Mouse (Mus musculus): ENCODE results near the gene Drap1. TPM values are rescaled to one million over a fixed set of nuclear protein-coding genes. Genes with fewer than 3 reads are reported as not detected.

Gene Drap1
- polyA plus RNA-seq (2012; rRNA removed) (163 and 236 TPM in 2 replicates), polyA plus RNA-seq (2014; fragmentation: Nextera tagmentation; extraction: Ambion mirVana) (219 and 233 TPM in 2 replicates)

DNA sequence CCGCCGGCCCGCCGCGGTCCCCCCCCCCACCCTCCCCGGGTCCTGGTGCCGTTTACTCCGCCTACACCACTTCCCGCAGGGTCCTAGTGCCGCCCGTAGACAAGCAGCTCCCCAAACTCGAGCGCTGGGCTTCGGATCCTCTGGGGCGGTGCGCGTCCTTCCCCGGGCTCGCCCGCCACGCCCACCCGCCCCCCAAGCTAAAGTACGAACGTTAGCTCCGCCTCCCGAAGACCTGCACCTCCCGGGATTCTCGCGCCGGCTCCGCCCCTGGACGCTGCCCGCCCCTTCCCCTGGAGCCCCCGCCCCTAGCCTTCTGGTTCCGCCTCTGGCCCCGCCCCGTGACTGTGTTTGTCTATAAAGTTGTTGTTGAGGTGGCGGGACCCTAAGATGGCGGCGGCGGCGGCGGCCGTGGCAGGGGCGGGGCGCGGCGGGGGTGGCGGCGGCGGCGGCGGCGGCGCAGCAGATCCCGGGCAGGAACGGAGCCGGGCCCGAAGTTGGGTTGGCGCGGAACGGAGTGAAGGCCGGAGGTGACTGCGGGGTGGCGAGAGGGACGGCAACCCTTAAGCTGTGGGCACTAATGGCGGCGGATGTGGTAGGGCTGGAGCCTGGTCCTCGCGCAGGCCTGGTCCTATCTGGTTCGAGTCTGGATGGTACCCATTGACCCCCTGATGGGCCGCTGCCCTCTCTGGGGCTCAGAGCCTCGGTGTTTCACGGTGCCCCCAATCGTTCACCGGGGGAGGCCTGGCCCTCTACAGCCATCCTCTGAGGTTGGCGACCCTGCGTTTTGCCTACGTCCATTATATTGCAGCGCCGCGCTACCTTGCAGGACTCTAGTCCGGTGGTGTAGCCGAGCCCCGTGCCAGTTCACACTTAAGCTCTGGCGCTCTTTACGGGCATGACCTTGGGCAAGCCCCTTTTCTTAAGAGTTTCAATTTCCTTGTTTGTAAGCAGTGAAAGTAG lies at the start of gene Drap1, which contains the start of gene AI837181:
TSS of gene Drap1 (minus strand) at position 198 of the 960 bp plus-strand sequence.
TSS of gene AI837181 (plus strand) at position 363 of the 960 bp plus-strand sequence.
- Histone ChIP-seq H3K27me3 (ENCODE audit: control insufficient read depth, insufficient read depth, low read length) (no peaks in the 10 kb centered on the region), H3K27ac (replicated peaks; ENCODE audit: low read depth, low read length) (peak within 1 kb of the TSS; percentile 86), H3K9ac (ENCODE audit: low read depth, low read length, severe bottlenecking) (peak within 1 kb of the TSS; percentile 90), H3K4me2 (replicated peaks; ENCODE audit: low read depth, low read length, severe bottlenecking) (peak within 1 kb of the TSS; percentile 91), H3K36me3 (ENCODE audit: control insufficient read depth, insufficient read depth, low read length) (peaks cover 55% of the 10 kb centered on the region), H3K4me3 (replicated peaks; ENCODE audit: low read length) (peak within 1 kb of the TSS; percentile 91), H3K9me3 (ENCODE audit: control insufficient read depth, low read length) (no peaks in the 10 kb centered on the region), H3K4me1 (ENCODE audit: control insufficient read depth, insufficient read depth, low read length) (peaks cover 19% of the 10 kb centered on the region)
- TF ChIP-seq POLR2A (IDR thresholded peaks at IDR 0.05; ENCODE audit: borderline replicate concordance, extremely low read depth, insufficient read depth, insufficient read length) = 0 out of 2 replicates have a peak, but pooled peaks have one; percentile 31
- ATAC-seq (ENCODE audit: low FRiP score, low read depth) = peak; percentile 93
- WGBS = under 1% methylated on average over 50 of the region's 87 CpGs
- peak; percentile 98 for DNase-seq (ENCODE audit: low spot score)

DNA sequence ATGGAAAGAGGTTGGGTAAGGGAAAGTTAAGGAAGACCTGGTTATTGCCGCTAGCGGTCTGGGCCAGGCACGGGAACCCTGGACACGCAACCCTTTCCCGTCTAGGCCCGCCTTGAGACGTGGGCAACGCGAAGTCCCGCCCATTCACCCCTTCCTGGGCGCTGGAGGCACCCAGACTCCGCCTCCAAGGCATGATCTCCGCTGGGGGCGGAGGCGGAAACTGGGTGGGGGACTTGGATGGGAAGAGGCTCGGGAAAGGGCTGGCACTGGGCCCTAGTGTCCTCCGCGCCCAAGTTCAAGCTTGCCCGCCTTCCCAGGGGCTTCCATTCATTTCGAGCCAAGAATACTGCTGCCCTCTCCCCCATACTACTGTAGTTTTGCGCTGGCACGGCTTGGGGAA lies 48.9 kb upstream of the Drap1 start, which contains the start of gene Efemp2:
TSS of gene Efemp2 (plus strand) at position 235 of the 400 bp plus-strand sequence.
- Histone ChIP-seq H3K36me3 (ENCODE audit: control insufficient read depth, insufficient read depth, low read length) (peaks cover 19% of the 10 kb centered on the region), H3K27me3 (ENCODE audit: control insufficient read depth, insufficient read depth, low read length) (no peaks in the 10 kb centered on the region), H3K9me3 (ENCODE audit: control insufficient read depth, low read length) (no peaks in the 10 kb centered on the region), H3K9ac (ENCODE audit: low read depth, low read length, severe bottlenecking) (peak within 1 kb of the TSS; percentile 84), H3K4me2 (replicated peaks; ENCODE audit: low read depth, low read length, severe bottlenecking) (peak within 1 kb of the TSS; percentile 85), H3K4me1 (ENCODE audit: control insufficient read depth, insufficient read depth, low read length) (peaks cover 16% of the 10 kb centered on the region), H3K4me3 (replicated peaks; ENCODE audit: low read length) (peak within 1 kb of the TSS; percentile 70), H3K27ac (replicated peaks; ENCODE audit: low read depth, low read length) (peak within 1 kb of the TSS; percentile 90)
- ATAC-seq (ENCODE audit: low FRiP score, low read depth) (peak; percentile 36; the same call in 1 of the 2 replicates), DNase-seq (ENCODE audit: low spot score) (peak; percentile 87)
- 4% methylated on average over 22 of the region's 22 CpGs for WGBS
- TF ChIP-seq POLR2A (IDR thresholded peaks at IDR 0.05; ENCODE audit: borderline replicate concordance, extremely low read depth, insufficient read depth, insufficient read length) = no peak

GRCm38 (mm10) chr19:5472857-5473256 lies 48.1 kb upstream of the Drap1 start:
- Histone ChIP-seq H3K36me3 (ENCODE audit: control insufficient read depth, insufficient read depth, low read length) (peaks cover 18% of the 10 kb centered on the region), H3K4me2 (replicated peaks; ENCODE audit: low read depth, low read length, severe bottlenecking) (no peak overlapping the region), H3K4me1 (ENCODE audit: control insufficient read depth, insufficient read depth, low read length) (peaks cover 16% of the 10 kb centered on the region), H3K4me3 (replicated peaks; ENCODE audit: low read length) (no peak overlapping the region), H3K9ac (ENCODE audit: low read depth, low read length, severe bottlenecking) (no peak overlapping the region), H3K9me3 (ENCODE audit: control insufficient read depth, low read length) (no peaks in the 10 kb centered on the region), H3K27me3 (ENCODE audit: control insufficient read depth, insufficient read depth, low read length) (no peaks in the 10 kb centered on the region), H3K27ac (replicated peaks; ENCODE audit: low read depth, low read length) (no peak overlapping the region)
- no peak for TF ChIP-seq POLR2A (IDR thresholded peaks at IDR 0.05; ENCODE audit: borderline replicate concordance, extremely low read depth, insufficient read depth, insufficient read length)
- DNase-seq (ENCODE audit: low spot score) (no peak), ATAC-seq (ENCODE audit: low FRiP score, low read depth) (no peak)
- 69% methylated on average over 3 of the region's 3 CpGs for WGBS

DNA sequence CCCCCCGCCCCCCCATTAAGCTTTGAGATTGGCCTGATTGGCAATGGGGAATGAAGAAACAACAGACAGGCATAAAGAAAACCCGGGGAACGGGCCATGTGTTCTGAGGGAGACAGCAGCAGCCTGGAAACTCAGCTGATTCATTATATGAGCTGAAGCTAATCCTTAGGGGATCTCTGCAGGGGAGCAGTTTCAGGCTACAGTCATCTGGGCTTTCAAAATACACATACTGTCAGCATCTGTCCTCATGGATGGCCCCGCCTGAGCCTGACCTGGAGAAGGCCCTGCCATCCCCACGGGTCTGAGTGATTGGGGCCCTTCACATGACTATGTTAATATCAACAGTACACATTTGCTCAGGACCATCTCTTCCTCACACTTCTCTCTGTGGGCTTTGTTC lies 47.1 kb upstream of the Drap1 start:
- DNase-seq (ENCODE audit: low spot score) = no peak

GRCm38 (mm10) chr19:5468374-5468773 lies 43.6 kb upstream of the Drap1 start, which contains the start of gene Ctsw:
Gene Ctsw, minus strand, starts transcription at chr19:5468507.
- Histone ChIP-seq H3K9me3 (ENCODE audit: control insufficient read depth, low read length) (no peaks in the 10 kb centered on the region), H3K27me3 (ENCODE audit: control insufficient read depth, insufficient read depth, low read length) (no peaks in the 10 kb centered on the region), H3K9ac (ENCODE audit: low read depth, low read length, severe bottlenecking) (no peak within 1 kb of the TSS), H3K4me2 (replicated peaks; ENCODE audit: low read depth, low read length, severe bottlenecking) (no peak within 1 kb of the TSS), H3K36me3 (ENCODE audit: control insufficient read depth, insufficient read depth, low read length) (peaks cover 49% of the 10 kb centered on the region), H3K4me1 (ENCODE audit: control insufficient read depth, insufficient read depth, low read length) (no peaks in the 10 kb centered on the region; the same call in 1 of the 2 replicates), H3K27ac (replicated peaks; ENCODE audit: low read depth, low read length) (no peak within 1 kb of the TSS), H3K4me3 (replicated peaks; ENCODE audit: low read length) (no peak within 1 kb of the TSS)
- DNase-seq (ENCODE audit: low spot score) = no peak
- ATAC-seq (ENCODE audit: low FRiP score, low read depth) = no peak
- no peak for TF ChIP-seq POLR2A (IDR thresholded peaks at IDR 0.05; ENCODE audit: borderline replicate concordance, extremely low read depth, insufficient read depth, insufficient read length)
- 53% methylated on average over 5 of the region's 5 CpGs for WGBS

More for the DNA sequence above, 47.1 kb upstream of the Drap1 start:
- Histone ChIP-seq H3K27ac (replicated peaks; ENCODE audit: low read depth, low read length) (no peak overlapping the region), H3K4me2 (replicated peaks; ENCODE audit: low read depth, low read length, severe bottlenecking) (no peak overlapping the region), H3K36me3 (ENCODE audit: control insufficient read depth, insufficient read depth, low read length) (peaks cover 18% of the 10 kb centered on the region), H3K9ac (ENCODE audit: low read depth, low read length, severe bottlenecking) (no peak overlapping the region), H3K27me3 (ENCODE audit: control insufficient read depth, insufficient read depth, low read length) (no peaks in the 10 kb centered on the region), H3K4me3 (replicated peaks; ENCODE audit: low read length) (no peak overlapping the region), H3K9me3 (ENCODE audit: control insufficient read depth, low read length) (no peaks in the 10 kb centered on the region), H3K4me1 (ENCODE audit: control insufficient read depth, insufficient read depth, low read length) (peaks cover 16% of the 10 kb centered on the region)
- no peak for TF ChIP-seq POLR2A (IDR thresholded peaks at IDR 0.05; ENCODE audit: borderline replicate concordance, extremely low read depth, insufficient read depth, insufficient read length)
- ATAC-seq (ENCODE audit: low FRiP score, low read depth) = no peak
- WGBS = 44% methylated on average over 5 of the region's 5 CpGs

Data from limb, embryonic 14.5 days (tissue).